Mouse (Mus musculus) layer of hippocampus, adult 2 months (tissue): ENCODE results near the gene Pla2g4a. TPM values are rescaled to one million over a fixed set of nuclear protein-coding genes. Genes with fewer than 3 reads are reported as not detected.

Experiments
- DNase-seq, 2 experiments: peaks; one replicate each; pipeline ENCODE4 v3.0.0; 2022; ENCODE audit warnings: low spot score in 2 of 2
- H3K27ac ChIP-seq: fragments of 200-600 bp; 2 replicates; pipeline ENCODE4 v1.8.1; 2022
- H3K4me3 ChIP-seq: fragments of 200-600 bp; 2 replicates; pipeline ENCODE4 v1.8.1; 2022; ENCODE audit warnings: mild to moderate bottlenecking
- CTCF ChIP-seq: fragments of 200-600 bp; conservative IDR thresholded peaks from 2 replicates; pipeline ENCODE4 v1.8.1; 2022; ENCODE audit warnings: antibody characterized with exemption, mild to moderate bottlenecking, moderate library complexity
- total RNA-seq, 2 experiments: library from RNA; stranded (reverse); gene quantifications; 2 replicates each; pipeline ENCODE4 v1.2.3; 2021

Gene Pla2g4a
- total RNA-seq, 2 experiments from 2014 or later: 1.5 to 1.6 TPM

DNA sequence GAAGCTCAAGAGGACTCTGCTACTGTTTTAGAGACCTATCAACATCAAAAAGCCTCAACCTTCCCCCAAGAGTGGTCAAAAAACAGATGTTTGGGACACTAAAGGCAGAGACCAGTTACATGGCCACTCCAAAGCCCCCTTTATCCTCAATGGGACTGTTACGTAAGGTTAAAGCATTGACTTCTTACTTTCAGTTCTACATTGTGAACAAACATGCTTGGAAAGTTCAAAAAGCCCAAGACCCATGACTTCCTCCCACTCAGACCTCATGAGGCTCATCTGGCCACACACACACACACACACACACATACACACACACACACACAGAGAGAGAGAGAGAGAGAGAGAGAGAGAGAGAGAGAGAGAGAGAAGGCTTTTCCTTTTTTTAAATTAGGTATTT is 130.0 kb downstream of the Pla2g4a start:
- no peak overlapping the region for H3K27ac ChIP-seq
- no peak for TF ChIP-seq CTCF
- no peak for DNase-seq
- no peak overlapping the region for H3K4me3 ChIP-seq

DNA sequence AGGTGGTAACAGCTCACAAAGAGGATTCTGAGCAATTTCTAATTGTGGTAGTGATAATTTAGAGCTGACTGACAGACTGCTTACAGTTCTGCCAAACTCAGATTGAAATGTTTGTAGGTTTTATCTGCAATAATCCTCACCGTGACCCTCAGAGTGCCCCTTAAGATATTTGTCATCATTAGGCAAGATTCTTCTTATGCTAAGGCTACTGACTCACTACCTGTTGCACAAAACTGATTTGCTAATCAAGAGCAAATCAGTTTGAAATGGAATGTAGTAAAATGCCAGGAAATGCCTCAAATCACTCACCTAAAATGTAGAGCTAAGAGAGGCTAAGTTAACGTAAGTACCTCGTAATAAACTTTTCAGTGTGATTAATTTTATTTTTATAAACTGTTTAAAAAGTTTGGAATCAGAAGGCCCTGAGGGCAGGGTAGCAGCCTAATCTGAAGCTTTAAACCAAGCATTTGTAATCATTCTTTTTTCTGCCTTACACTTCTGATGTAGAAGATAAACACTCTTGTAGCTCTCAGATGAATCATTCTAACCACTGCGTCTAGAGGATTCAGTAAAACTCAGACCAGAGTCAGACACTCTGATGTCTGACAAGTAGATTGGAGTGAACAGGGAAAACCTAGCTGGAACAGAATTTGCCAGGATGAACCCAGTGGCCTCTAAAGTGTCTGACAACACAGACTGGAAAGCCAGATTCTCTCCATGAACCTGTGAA is 147.3 kb downstream of the Pla2g4a start:
- Histone ChIP-seq H3K4me3 (no peak overlapping the region), H3K27ac (no peak overlapping the region)
- no peak for TF ChIP-seq CTCF
- no peak for DNase-seq

DNA sequence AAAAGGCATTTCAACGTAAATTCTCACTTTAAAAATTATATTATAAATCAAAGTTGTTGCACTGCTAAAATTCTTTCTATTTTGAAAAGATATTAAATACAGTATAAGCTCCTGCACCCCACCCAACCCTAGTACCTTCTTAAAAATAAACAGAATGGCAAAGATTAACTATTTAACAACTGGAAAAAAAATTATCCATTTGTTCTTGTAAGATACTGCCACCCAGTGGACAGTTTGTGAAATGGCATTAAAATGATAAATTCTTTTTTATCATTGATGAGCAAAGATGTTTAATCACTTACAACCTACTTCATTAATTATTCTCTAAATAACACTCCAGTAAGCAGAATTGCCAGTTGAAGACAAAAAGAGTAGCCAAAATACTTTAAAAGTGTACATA is 151.6 kb downstream of the Pla2g4a start:
- Histone ChIP-seq H3K4me3 (no peak overlapping the region), H3K27ac (no peak overlapping the region)
- no peak for DNase-seq
- peak; percentile 87 for TF ChIP-seq CTCF

Other genes with a start within 250 kb of the Pla2g4a start
- gene Ptgs2, start 138.7 kb upstream of the Pla2g4a start, total RNA-seq: 10 to 100 TPM; 19.8 to 21.0 TPM